Mouse (Mus musculus): Measurements from ENCODE around the gene 4930539E08Rik.
A peak's percentile ranks its signal among the peaks of the same experiment; 100 is the strongest.

4930539E08Rik gene

DNA sequence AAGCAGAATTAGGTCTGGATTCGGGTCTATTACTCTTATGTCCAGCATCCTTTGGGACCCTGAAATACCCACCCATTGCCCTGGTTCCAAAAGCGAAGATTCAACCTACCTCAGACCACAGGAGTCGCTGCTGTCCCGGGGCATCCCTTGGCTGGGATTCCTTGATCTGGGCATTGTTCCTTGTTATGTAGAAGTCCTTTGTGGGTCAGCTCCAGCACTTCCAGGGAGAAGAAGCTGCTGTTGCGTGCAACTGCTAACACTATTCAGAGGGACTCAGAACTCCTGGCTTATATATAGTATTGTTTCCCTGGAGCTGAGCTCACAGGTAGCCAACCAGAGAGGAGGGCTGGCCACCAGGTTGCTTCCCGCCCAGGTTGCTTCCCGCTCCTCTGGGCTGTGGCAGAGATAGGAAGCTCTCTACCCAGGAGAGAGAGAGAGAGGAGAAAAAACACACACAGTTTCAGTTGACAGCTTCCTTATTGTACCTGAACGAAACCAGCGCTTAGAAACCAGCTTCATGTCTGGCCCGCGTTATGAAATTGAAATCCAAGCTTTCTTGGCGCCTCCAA, at the start of gene 4930539E08Rik:
4930539E08Rik (minus strand) TSS at position 265 of the 569 bp plus-strand sequence.
- DNase-seq (ENCODE audit: low read depth in 2 of 2, low spot score in 2 of 2), result no peak

DNA sequence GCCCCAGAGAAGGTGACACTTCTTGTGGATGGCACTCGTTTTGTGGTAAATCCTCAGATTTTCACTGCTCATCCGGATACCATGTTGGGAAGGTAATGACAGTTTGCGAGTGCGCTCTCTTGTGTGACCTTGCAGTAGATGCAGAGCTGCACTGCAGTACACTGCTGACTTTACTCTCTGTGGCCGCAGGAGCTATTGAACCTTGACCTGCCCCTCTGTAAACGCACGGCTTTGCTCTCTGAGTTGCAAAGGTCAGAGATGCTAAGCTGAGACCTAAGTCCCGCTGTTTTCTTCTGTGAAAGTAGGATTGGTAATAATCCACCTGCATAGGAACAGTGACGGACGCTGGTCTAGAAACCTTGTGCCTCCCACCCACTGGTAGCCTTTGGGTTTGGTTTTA, 46.5 kb upstream of the 4930539E08Rik start:
- DNase-seq (ENCODE audit: low read depth in 2 of 2, low spot score in 2 of 2), result no peak

DNA sequence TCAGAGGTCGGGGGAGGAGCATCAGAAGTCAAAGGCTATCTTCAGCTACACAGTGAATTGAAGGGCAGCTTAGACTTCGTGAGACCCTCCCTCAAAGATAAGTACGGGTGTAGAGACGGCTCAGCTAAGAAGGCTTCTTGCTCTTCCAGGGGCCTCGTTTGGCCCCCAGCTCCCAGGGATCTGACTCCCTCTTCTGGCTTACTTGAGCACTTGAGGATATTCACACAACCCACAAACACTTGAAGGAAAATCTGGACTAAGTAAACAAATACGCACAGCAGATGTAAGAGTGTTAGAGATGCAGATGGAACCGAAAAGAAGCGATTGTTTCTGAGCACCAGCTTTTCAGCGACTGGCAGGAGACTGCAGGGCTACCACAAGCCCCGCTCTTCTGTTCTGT, 45.5 kb upstream of the 4930539E08Rik start:
- no peak for DNase-seq (ENCODE audit: low read depth in 2 of 2, low spot score in 2 of 2)

DNA sequence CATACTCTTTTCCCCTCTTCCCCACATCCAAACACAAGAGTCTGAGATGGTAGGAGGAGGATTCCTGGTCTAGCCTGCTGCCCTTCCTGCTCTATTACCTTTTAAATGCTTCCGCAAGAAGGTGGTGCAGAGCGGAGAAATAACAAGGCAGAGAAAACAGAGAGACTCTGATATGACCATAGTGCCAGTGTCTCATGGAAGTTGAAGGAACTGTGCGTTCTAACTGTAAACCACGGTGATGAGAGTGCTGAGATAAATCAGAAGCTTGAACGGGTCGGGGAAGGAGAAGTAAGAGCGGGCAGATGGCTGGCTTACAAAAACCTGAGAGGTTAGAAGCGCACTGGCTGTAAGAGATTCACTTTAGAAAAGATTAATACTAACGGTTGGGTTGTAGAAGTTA, 39.3 kb upstream of the 4930539E08Rik start:
- no peak for DNase-seq (ENCODE audit: low read depth in 2 of 2, low spot score in 2 of 2)

DNA sequence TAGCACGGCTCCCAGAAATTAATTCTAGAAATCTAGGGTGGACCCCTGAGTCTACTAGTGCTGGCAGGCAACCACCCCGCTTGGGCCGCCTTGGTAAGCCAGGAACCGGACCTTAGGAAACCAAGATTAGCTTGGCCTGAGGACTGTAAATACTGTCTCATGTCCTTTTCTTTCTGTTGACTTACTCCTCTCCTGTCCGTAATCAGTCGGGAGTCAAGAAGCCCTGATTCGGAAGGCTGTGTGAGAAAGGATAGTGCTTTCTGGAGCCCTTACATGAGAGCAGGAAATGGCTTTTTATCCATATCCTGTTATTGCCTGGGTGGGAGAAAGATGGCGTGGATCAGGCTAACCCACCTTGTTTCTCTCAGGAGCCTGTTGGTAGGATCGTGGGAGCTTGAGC, 38.1 kb upstream of the 4930539E08Rik start:
- DNase-seq (ENCODE audit: low read depth in 2 of 2, low spot score in 2 of 2), result peak in 1 of 2 experiments; percentile 6

DNA sequence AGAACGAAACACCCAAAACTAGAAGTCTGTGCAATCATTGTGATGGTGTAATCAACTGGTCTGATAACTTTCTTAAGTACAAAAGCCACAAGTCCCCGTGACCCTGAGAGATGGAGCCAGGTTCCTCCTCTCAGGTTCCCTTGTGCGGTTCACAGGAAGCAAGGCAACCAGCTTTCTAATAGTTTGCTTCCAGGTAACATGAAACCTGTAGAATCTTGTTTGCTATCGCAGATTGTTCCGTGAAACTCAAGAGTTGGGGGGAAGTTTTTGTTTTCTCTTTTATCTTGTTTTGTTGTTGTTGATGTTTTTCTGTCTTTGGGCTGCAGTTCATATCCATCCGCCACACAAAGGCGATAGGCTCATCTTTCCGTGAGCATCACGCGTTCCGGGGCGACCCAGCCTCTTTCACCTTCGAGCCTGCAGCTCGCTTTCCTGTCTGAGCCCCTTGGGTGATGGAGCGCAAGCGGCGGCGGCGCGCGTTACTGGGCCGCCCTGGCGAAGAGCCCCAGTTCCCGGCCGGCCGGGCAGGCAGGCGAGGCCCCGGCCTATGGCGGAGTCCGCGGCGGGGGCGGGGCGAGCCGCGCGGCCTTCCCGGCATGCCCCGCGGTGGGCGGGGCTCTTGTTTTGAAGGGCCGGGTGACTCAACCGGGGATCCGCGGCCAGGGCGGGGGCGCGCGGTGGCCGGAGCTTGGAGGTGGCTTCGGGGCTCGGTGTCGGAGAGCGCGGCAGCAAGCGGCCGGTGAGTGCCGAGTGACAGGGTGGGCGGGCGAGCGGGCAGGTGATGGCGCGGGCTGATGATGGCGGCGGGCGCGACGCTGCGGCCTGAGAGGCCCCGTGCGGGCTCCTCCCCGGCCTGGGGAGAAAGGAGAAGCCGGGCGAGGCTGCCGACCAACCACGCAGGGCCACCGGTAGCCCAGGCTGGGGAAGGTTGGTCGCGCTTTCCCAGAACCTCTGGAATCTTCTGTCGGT, 37.0 kb upstream of the 4930539E08Rik start, which contains the start of gene Kctd20:
Kctd20 (plus strand) TSS at position 120 of the 969 bp plus-strand sequence.
- DNase-seq (ENCODE audit: low read depth in 2 of 2, low spot score in 2 of 2), result peak; percentile 79 to 87

DNA sequence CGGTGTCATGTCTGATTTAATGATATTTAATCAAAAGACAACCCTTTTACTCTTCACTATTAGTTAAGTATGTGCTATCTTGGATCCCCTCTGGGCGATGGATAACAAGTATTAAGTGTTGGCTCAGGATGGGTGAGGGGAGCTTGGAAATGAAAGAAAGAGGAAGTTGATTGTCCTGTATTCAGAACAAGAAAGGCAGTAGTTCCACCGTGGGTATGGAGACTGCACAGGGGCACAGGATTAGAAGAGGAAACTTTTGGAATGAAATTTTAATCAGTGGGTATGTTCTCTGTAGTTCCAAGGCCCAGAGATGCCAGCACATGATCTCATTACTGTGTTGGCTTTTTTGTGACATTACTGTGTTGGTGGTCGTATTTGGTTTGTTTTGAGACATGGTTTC, 35.6 kb upstream of the 4930539E08Rik start:
- no peak for DNase-seq (ENCODE audit: low read depth in 2 of 2, low spot score in 2 of 2)

DNA sequence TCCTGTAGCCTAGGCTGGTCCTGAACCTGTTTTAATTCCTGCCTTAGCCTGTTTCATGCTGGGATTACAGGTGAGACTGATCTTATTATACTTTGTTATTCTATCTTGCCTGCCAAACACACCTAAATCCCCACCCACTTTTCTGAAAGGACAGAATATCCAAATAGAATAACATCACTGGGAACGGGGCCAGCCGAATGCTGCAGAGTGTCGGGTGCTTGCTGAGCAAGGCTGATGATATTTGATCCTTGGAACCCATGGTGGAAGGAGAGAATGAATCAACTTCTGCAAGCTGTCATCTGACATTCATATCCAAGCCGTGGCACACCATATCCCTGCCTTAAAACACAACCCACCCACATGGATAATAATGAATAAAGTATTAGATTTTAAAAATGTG, 33.5 kb upstream of the 4930539E08Rik start:
- DNase-seq (ENCODE audit: low read depth in 2 of 2, low spot score in 2 of 2), result no peak

DNA sequence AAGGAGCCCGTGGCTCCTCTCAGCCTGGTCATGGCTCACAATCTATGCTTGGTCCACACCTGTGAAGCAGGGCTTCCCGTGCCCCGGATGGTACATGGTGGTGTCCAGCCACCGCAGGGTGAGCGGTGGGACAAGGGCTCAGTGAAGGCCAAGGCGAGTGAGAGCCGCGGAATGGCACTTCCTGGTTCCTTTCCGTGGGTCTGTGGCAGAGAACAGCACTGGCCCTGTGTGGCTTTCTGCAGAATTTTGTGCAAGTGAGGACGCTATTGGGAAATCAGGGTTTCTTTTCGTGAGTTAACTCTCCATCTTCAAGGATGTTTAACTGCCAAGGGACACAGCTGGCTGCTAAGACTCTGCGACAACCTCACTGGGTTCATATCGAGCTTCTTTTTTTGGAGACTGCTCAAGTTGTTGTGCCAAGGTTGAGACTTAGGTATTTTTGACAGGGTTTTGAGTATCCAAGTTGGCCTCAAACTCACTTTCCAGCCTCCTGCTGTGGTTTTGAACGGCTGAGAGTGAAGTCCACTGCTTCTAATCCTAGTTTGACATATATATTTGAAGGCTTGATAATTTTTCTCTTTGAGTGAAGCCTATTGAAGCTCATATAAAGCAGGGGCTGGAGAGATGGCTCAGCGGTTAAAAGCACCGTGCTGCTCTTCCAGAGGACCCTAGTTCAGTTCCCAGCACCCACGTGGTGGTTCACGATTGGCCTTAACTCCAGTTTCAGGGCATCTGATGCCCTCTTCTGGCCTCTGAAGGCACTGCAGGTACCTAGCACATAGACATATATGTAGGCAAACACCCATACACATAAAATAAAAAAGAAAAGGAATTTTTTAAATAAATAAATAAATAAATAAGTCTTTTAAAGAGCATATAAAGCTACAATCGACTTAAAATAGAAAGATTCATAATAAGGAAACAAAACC, 32.2 kb upstream of the 4930539E08Rik start:
- DNase-seq (ENCODE audit: low read depth in 2 of 2, low spot score in 2 of 2), result no peak

DNA sequence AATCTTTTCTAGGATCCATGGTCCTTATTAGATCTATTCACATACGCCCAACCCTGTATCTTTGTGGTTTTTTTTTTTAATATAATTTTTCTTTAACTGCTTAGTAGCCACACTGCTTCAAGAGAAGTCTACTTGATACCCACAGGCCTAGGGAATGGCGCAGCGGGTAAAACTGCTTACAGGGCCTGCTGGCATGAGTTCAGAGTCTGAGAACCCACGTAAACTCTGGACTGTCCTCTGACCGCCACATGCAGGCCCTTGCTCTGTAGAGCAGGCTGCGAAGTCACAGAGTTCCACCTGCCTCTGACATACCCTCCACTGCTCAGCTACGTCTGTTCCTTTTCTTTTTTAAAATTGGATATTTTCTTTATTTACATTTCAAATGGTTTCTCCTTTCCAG, 29.4 kb upstream of the 4930539E08Rik start:
- DNase-seq (ENCODE audit: low read depth in 2 of 2, low spot score in 2 of 2), result no peak

DNA sequence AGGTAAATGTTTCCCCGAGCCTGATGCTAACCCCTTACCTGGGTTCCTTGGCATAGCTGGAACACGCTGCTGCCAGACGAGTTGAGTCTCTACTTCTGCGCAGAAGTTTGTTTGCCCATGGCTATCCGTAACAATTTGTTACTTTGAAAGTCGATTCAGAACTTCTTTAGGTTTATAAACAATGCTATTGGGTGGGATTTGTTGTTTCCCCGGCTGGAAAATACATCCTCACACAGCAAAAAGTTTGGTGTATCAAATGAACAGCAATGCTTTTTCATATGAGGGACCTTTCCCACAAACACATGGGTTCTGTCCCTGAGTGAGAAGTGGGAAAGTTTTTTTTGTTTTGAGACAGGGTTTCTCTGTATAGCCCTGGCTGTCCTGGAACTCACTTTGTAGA, 28.6 kb upstream of the 4930539E08Rik start, which contains the start of gene Pxt1:
Pxt1 (minus strand) TSS at position 101 of the 400 bp plus-strand sequence.
- DNase-seq (ENCODE audit: low read depth in 2 of 2, low spot score in 2 of 2), result no peak

DNA sequence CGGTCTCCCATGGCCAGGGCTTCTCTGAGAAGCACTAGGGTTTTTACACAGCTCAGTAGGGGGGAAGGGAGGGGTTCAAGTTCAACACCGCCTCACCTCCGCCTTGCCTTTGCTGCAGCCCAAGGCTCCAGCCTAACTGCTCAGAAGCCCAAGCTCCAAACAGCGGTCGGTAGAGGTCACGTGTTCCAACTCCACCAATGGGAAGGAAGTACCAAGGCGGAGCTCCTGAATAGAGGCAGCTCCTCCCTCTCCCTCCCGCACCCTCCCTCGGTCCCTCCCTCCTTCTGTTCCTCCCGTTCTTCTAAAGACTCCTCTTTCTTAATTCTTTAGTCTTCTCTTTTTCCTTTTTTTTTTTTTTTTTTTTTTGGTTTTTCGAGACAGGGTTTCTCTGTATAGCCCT, 27.0 kb upstream of the 4930539E08Rik start:
- DNase-seq (ENCODE audit: low read depth in 2 of 2, low spot score in 2 of 2), result no peak

DNA sequence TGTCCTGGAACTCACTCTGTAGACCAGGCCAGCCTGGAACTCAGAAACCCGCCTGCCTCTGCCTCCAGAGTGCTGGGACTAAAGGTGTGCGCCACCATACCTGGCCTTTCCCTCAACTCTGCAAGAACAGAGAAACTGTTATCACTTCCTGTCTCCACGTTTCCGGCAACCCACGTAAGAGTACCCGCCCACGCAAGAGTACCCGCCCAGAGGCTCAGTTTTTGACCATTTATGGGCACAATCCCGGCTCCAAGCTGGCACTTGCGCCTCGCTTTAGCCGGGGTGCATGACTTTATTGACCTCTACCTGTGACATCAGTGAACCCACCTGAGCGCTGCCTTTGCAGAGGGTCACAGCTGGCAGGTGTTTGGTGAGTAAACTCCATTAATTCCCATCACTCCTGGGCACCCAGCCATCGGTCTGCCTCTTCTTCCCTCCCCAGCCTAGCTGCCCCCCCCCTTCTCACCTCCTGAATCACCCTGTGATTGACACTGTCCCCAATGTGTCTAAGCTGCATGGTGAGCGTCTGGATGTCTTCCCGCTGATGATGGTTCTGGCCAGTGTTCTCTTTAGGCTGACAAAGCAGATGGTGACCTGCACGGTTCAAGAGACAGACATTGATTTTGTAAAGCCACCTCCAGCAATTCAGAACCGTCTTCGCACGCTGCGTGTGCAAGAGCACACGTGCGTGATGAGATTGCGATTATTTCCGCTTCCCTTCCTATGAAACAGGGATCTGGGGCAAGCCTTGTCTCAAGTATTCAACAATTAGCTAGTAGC, 25.8 kb upstream of the 4930539E08Rik start:
- DNase-seq (ENCODE audit: low read depth in 2 of 2, low spot score in 2 of 2), result no peak

DNA sequence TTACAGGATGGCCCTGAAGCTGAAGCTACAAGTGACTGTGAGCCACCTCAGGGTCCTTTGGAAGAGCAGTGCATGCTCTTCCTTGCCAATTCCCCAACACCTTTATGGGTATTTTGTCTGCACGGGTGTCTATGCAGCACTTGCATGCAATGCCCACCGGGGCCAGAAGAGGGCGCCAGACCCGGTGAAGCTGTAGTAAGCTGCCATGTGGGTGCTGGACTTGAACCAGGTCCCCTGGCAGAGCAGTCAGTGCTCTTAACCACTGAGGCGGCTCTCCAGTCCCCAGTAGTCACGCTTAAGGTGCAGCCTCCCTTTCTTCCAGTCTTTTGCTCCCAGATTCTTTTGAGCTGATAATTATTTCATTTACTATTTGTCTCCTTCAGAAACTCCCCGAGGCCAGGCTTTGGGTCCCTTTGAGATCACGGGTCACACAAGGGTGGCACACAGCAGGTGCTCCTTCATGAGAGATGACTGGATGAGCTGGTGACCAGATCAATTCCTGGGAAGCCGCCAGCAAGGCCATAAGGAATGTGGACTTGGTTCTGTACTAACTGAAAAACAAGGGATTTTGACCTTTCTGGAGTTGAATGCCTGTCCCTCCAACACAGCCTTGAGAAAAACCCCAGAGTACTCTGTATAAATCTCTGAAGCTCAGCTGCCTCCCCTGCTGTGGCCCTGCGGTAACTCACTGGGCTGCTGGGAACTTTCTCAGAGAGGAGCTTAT, 21.7 kb upstream of the 4930539E08Rik start:
- peak; percentile 58 to 63 for DNase-seq (ENCODE audit: low read depth in 2 of 2, low spot score in 2 of 2)

DNA sequence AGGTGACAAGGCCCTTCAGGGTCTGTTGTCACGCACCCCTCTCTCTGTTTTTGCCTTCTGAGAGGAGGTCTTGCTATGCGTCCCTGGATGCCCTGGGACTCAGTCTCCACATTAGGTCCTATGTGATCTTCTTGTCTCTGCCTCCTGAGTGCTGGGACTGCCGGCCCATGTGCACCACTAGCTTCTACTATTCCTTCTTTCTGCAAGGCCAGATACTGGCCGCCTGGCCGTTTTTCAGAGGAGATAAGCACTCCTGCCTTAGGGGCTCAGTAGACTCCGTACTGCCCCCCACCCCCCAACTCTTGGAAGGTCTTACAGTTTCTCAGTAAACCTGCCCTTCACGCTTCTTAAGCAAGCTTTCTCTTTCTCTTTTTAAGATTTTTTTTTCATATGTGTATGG, 21.0 kb upstream of the 4930539E08Rik start:
- no peak for DNase-seq (ENCODE audit: low read depth in 2 of 2, low spot score in 2 of 2)

DNA sequence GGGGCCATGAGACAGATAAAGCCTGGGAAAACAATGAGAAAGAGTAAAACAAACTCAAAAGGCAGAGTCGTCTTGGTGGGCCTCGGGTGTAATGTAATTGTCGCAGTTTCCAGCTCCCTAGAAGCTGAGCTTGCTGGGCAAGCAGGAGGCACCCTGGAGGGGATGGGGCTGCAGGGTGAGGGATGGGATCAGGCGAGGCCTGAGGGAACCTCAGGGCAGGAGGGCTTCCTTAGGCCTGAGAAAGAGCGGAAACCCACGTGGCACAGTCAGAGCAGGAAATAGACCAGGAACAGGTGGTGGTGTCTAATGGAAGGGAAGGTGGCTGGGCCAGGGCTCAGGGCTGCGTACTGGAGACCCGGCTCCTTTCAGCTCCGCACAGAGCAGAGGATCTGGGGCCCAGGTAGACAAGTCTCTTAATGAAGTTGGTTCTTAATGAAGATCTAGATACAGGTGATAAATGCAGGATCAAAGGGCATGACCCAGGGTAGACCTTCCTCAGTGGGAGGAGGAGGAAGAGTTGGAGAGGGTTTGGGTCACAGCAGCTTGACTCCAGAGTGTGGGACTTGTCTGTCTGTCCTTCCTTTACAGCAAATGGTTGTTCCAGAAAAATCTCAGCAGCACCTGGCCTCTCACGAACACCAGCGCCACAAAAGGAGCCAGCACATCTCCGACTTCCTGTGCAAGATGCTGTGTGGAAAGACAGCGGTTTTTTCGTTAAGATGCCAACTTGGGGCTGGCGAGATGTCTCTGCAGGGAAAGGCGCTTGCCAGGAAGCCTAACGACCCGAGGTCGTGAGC, 19.2 kb upstream of the 4930539E08Rik start:
- DNase-seq (ENCODE audit: low read depth in 2 of 2, low spot score in 2 of 2), result no peak

DNA sequence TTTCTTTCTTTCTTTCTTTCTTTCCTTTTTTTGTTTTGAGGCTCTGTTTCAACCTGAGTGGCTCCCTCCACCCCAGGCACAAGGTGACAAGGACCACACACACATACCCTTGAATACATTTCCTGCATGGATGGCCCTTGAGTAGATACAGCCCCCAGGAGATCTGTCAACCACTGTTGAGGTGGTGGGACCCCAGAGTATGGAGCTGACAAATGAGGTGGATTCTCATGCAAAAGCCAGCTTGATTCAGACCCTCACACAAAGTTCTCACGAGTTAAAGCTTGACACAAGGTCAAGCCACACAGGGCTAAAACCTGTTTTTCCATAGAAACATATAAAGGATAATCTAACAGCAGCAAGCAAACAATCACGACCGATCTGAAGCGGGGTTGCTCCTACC, 17.1 kb upstream of the 4930539E08Rik start:
- DNase-seq (ENCODE audit: low read depth in 2 of 2, low spot score in 2 of 2), result no peak

DNA sequence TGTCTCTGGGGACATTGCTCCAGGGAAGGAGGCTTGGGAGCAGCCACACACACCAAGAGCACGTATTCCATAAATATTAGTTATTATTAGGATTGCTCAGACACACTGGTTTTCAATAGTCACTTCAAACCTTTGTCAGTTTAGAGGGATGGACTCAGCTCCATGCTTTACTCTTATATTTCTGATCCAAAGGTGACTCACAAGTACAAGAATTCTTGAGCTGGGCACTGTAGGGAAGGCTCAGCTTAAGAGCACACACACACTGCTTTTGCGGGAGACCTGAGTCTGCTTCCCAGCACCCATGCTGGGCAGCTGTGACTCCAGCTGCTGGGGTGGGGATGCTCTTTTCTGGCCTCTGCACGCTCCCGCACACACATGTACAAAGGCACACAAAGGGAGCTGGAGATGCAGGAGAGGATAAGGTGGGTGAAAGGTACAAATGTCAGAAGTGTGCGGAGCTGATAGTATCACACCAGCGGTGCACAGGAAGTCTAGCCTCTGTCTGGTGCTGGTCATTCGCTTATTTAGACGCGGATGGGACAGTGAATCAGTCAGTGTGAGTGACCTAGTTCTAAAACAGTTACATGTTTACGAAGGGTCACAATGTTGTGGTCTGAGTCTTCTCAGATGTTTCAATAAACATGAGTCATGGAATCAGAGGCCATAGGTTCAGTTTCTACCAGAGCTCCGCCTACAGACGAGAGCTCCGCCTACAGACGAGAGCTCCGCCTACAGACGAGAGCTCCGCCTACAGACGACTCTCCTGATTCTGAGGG, 16.5 kb upstream of the 4930539E08Rik start:
- DNase-seq (ENCODE audit: low read depth in 2 of 2, low spot score in 2 of 2), result no peak
